Mouse (Mus musculus): ENCODE measurements at regions not wholly inside any gene's neighbourhood (a gene's known extent, or its start where the extent isn't known, plus 50 kb on each side); places are given as distances from the start of the nearest gene placed in this dataset.
A peak's percentile ranks its signal among the peaks of the same experiment; 100 is the strongest.

- no peak for DNase-seq
Observed at GRCm38 (mm10) chr5:95864252-95864651, 88.5 kb downstream of the E330014E10Rik start.

GRCm38 (mm10) chr5:95864725-95865492, 89.1 kb downstream of the E330014E10Rik start:
- no peak for DNase-seq

GRCm38 (mm10) chr5:95865516-95865915, 89.7 kb downstream of the E330014E10Rik start:
- DNase-seq, result no peak

- DNase-seq, result no peak
Observed at GRCm38 (mm10) chr5:95866848-95867495, 89.8 kb upstream of the Cxcl13 start.

- DNase-seq, result no peak
Observed at GRCm38 (mm10) chr5:95870336-95870845, 86.4 kb upstream of the Cxcl13 start.

- no peak for DNase-seq
Observed at GRCm38 (mm10) chr5:95874969-95875368, 81.8 kb upstream of the Cxcl13 start.

GRCm38 (mm10) chr5:95880914-95881313, 75.8 kb upstream of the Cxcl13 start:
- peak; percentile 72 for DNase-seq
